Mouse (Mus musculus) c-Kit-positive CD71-negative TER-119-negative erythroid progenitor cells, embryonic 14.5 days (primary cell): Measurements from ENCODE around the gene Fam168b.
A peak's percentile ranks its signal among the peaks of the same experiment; 100 is the strongest.

ENCODE experiments used
- DNase-seq: peaks from one replicate; pipeline ENCODE4 v3.0.0-alpha.2; 2013; ENCODE audit warnings: low read depth

Fam168b gene

GRCm38 (mm10) chr1:34812407-34813247, 30.2 kb downstream of the Fam168b start:
- DNase-seq: no peak

DNA sequence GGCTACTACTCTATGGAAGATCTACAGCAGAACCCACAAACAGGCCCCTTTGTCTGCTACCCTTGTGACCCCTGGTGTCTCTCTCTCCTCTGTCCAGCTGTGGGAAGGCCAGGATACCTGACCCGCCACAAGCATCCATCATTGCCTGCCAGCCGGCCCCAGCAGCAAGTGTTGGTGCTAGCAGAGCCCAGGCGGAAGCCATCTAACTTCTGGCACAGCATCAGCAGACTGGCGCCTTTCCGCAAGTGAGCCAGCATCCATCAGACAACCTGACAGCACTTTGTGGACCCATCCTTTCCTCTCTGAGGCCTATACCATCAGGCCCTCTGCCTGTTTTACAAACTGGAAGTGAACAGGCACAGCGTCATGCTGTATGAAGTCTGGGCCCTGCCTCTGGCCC, 31.3 kb downstream of the Fam168b start:
- no peak for DNase-seq

DNA sequence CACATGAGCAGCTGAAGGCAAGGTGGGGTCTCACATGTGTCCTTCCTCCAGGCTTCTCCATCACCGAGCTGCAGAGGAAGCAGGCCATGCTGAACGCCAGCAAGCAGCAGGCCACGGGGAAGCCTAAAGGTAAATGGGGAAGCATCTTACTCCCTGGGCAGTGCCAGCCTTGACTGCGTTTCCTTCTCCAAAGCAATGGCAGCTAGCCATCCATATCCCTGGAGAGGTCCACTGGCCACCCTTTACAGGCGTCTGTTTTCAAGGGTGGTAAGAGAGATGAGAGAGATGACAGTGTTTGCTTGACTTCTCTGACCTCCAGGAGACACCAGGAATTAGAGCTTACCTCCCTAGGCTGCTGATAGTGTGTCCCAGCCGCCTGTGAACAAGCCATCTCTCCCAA, 31.8 kb downstream of the Fam168b start:
- DNase-seq: no peak

DNA sequence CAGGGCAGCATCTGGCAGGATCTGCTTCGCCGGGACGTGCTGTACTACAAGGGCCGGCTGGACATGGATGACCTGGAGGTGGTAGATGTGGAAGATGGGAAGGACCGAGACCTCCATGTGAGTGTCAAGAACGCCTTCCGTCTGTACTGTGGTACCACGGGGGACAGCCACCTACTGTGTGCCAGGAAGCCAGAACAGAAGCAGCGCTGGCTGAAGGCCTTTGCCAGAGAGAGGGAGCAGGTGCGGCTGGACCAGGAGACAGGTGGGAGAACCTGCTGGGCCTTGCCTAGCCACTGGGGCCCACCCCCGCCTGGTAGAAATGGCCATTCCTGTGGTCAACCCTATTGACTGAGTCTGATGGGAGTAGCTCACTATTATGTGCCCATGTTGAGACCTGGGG, 32.6 kb downstream of the Fam168b start:
- no peak for DNase-seq

DNA sequence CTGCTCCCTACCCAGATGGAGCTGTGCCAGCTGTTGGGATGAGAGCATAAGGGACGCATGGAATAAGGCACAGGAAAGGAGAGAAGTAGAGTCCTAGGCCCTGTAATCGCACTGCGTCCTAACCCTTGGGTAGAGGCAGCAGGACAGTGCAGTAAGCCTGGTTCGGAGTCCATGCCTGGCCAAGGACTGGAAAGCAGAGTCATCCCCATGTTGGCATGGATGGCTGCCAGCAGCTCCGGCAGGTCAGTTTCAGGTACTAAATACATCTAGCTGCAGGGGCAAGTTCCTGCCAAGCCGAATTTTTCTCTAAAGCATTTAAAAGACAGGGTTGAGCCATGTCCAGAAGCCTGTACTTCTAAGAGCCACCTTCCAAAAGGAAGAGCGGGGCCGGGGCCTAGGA, 34.4 kb downstream of the Fam168b start:
- no peak for DNase-seq

GRCm38 (mm10) chr1:34805931-34806520, 36.8 kb downstream of the Fam168b start:
- no peak for DNase-seq

DNA sequence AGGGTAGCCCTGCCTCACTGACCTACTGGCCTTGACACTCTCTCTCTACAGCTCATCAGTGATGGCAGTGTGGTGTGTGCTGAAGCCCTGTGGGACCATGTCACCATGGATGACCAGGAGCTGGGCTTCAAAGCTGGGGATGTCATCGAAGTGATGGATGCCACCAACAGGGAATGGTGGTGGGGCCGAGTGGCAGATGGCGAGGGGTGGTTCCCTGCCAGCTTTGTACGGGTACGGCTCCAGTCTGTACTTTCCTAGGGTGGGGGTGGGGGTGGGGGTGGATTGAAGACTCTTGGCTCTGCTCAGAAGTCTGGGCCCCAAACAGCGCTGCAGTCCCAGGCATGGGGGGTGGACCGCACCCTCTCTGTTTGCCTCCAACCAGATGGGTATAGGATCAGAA, 38.0 kb downstream of the Fam168b start:
- DNase-seq: no peak

DNA sequence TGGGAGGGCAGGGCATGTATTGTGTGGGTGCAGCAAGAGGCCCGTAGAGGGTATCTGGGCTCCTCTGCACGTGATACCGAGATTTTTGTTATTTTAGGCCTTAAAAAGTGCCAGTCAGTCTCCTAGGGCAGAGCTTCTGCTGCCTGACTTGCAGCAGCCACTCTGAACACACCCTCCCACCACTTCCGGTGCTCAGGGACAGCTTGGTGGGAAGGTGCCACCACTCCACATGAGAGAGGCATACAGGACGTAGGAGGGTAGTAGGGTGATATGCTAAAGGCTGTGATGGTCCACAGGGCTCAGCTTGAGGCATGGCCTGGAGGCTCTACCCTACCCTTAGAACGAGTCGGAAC, 40.6 kb downstream of the Fam168b start:
- DNase-seq: peak; percentile 37

DNA sequence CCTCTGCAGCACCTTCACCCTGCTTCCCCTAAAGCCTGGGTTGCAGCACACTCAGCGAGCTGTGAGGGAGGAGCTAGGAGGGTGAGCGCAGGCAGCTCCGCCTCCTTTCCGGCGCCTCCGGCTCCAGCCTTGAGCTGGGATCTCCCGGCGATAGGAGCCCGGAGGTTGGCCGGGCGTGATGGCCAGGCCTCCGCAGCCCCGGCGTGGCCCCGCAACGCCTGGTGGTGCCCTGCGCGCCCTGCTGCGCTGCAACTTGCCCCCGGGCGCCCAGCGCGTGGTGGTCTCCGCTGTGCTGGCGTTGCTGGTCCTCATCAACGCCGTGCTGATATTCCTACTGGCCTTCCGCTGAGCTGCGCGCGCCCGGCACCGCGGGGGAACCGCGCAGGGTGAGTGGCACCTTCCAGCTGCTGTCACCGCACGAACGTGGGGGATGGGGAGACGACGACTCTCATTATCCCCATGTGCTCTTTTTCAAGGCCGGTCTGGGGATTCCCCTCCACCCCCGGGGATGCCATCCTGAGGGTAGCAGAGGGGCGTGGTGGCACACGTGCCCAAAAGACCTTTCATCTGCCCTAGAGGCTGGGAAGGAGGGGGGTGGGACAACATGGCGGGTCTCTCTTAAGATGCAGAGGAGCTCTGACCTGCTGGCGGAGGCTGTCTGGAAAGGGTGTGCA, 41.1 kb downstream of the Fam168b start:
- peak; percentile 53 for DNase-seq

- DNase-seq: no peak
These were observed 43.7 kb downstream of the Fam168b start for GRCm38 (mm10) chr1:34799140-34799539.

DNA sequence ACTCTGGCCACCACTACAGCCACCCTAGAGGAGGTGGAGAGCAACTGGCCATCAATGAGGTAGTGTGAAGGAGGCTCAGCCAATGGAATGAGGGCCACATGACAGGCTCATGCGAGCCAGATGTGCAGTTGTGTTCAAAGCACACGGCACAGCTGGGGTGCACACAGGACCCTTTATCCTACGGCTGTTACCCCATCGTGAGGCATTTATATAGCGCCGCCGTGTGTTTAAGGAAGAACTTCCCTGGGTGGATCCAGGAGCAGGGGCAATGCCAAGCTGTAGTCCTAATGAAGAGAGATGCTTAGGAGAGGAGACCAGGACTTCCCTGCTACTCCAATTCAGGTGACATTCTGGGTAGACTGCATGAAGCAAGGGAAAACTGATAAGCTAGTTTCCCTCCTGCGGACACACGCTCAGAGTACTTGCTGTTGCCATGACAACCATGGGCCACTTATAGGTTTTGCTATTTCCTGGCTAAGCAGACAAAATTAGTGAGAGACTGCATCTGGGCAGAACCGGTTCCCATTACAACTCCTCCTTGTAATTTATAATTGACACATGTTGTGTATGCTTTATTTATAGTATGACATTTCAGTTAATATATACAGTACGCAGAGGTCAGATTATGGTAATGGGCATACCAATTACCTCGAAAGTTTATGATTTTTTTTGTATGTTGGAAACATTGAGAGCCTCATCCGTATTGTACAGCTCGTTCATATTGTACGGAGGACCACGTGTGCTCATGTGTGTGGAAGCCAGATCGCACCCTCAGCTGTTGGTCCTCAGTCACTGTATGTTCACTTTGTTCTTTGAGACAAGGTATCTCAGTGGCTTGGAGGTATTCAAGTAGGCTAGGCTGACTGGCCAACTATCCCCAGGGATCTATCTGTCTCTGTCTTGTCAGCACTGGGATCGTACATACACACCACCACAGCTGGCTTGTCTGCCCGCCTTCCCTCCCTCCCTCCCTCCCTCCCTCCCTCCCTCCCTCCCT, 49.3 kb downstream of the Fam168b start:
- no peak for DNase-seq

DNA sequence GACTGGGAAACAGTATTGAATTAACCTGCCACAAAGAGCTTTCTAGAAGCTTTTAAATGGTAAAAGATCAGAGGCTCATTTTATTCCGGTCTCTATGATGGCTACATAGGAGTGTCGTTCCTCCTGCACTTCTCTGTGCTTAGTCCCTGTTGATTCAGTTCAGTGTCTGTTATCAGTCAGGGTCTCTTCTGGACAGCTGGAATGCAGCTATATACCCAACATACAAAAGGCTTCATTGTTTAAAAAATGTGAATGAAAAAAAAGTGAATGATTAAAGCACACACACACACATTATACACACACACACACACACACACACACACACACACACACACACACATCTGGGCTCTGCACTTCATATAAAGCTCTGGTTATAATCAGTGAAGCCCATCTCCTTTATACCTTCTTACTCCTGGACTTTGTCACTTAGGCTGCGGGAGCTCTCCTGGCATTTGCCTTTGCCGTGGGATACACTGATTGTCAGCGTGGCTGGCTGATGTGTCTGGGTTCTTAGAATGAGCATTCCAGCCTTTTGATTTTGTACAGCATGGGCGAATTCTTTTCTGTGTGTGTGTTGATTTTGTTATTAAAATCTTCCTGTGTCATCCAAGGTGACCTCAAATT, 59.2 kb downstream of the Fam168b start:
- no peak for DNase-seq

GRCm38 (mm10) chr1:34775870-34776269, 67.0 kb downstream of the Fam168b start:
- DNase-seq: no peak

GRCm38 (mm10) chr1:34768875-34769274, 74.0 kb downstream of the Fam168b start:
- DNase-seq: no peak

- no peak for DNase-seq
These were observed 75.0 kb downstream of the Fam168b start for GRCm38 (mm10) chr1:34767851-34768250.

DNA sequence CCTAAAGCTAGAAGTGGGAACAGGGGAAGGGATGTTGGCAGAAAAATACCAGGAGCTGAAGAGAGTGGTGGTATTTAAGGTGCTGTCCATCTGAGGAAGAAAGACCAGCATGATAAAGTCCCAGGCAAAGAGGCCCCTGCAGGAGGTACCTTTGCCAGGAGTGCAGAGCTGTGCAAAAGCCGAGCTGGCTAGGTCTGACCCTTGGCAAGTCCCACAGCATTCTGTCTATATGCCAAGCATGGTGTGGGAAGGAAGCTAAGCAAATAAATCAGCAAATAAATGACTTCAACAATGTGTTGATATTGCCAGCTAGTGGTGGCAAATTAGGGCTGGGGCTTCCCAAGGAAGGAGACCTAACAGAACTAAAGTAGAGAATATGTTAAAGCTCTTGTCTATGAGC, 76.0 kb downstream of the Fam168b start:
- no peak for DNase-seq
